Mouse (Mus musculus): ENCODE results near the gene Nme1. TPM values are rescaled to one million over a fixed set of nuclear protein-coding genes. Genes with fewer than 3 reads are reported as not detected.

The Nme1 gene
- 74.7 and 85.5 TPM in 2 replicates for polyA plus RNA-seq (2012; rRNA removed)

DNA sequence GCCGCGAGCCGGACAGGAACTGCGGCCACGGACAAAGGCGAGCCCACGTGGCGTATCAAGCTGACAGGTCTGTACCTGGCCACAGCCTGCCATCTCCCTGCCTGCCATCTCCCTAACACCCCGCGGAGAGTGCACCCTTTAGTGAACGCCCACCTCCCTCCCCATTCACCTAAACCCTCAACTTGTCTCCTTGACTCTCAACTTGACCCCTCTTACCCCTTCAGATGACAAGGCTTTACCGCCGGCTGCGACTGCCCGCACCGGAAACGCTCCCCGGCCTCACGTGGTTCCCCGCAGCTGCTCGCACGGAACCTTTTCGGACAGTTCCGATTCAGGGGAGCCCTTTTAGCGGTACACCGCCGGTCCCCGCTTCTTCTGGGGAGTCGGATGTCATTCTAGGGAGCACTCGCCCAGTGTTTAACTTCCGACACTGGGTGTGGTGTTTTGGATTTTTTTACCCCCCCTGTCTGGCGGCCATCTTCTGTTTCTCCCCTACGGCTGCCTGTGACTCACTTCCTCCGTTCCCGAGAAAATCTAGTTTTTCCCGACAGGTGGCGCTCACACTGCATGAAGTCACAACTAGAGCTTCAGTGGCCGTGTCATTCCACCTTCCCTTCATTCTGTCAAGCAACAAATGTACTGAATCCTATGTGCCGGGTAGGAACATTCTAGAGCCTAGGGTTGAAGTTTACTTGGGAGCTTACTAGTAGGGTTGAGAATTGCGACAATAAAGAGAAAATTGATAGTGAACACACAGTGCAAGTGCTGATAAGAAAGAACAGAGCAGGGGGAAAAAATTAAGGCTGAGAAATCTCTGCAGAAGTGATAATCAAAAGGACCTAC, at the start of gene Nme1, which contains the start of gene Gm20390:
Gene Nme1 (minus strand): TSS at position 517 of the 843 bp plus-strand sequence.
Gene Gm20390 (minus strand): TSS at position 289 of the 843 bp plus-strand sequence.

DNA sequence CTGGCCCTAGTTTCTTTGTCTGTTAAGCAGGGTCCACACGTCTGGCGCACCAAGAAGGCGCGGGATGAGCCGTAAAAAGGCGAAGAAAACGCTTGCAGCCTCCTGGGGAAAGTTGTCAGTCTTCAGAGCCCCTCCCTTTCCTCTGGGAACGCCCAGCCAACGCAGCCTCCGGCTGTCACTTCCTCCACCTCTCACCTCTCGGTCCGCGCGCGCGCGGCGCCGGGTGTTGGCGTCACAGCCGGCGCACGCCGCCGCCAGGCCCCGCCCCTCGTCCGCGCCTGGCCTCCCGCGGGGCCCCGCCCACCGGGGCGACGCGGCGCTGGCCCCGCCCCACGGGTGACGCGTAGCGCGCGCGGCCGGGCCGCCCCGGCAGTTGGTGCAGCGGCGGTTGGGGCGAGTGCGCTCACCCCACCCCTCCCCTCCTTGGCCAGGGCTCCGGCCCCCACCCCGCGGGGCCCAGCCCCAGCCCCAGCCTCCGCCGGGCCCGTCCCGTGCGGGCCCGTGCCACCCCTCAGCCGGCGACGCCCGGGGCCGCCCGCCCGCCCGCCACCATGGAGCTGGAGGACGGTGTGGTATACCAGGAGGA, 27.5 kb upstream of the Nme1 start, which contains the start of gene Spag9:
Gene Spag9 (plus strand): TSS at position 372 of the 586 bp plus-strand sequence.

DNA sequence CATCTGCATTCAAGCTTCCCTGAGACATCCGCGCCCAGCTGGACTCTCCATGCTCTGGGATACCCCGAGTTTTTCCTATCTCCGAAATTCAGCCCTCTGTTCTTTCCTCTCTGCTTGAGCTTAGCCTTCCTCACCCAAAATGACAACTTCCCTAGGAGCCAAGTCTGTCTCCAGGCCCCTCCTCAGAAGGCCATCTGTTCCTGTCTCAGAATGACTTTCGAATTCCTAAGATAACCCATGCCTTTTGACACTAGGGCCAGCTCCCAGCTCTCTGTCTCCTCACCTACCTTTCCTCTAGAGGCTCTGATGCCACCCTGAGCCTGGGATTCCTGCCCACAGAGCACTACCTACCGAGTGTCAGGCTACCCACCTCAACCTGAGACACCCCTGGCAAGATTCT, 12.2 kb downstream of the Nme1 start, which contains the start of gene Nme2:
Gene Nme2 (minus strand): TSS at position 101 of the 400 bp plus-strand sequence.

Other genes starting within 250 kb of the Nme1 start
- gene Utp18, start 82.8 kb downstream of the Nme1 start, polyA plus RNA-seq (2012; rRNA removed) = 7.3 and 7.6 TPM in 2 replicates
- 5.9 and 6.1 TPM in 2 replicates for gene Mbtd1, start 82.7 kb downstream of the Nme1 start, polyA plus RNA-seq (2012; rRNA removed)
- 242 and 307 TPM in 2 replicates for gene Nme2, start 12.3 kb downstream of the Nme1 start, polyA plus RNA-seq (2012; rRNA removed)
- 69.3 and 70.5 TPM in 2 replicates for gene Gm20390, start 228 bp downstream of the Nme1 start, polyA plus RNA-seq (2012; rRNA removed)
- gene Spag9, start 27.6 kb upstream of the Nme1 start, polyA plus RNA-seq (2012; rRNA removed) = 12.5 and 13.3 TPM in 2 replicates
- gene Tob1, start 242.9 kb upstream of the Nme1 start, polyA plus RNA-seq (2012; rRNA removed) = 22.8 and 23.3 TPM in 2 replicates